Mouse (Mus musculus): ENCODE results near the gene Krt77.

The Krt77 gene

GRCm38 (mm10) chr15:101869431-101869830 lies at the start of gene Krt77:
Gene Krt77, minus strand, starts transcription at chr15:101869705.
- no peak for DNase-seq (ENCODE audit: low spot score)

GRCm38 (mm10) chr15:101916072-101916471 lies 46.6 kb upstream of the Krt77 start:
- no peak for DNase-seq (ENCODE audit: low spot score)

GRCm38 (mm10) chr15:101904849-101905248 lies 35.3 kb upstream of the Krt77 start:
- no peak for DNase-seq (ENCODE audit: low spot score)

- no peak for DNase-seq (ENCODE audit: low spot score)
Measured at GRCm38 (mm10) chr15:101902171-101903149, 33.0 kb upstream of the Krt77 start.

- no peak for DNase-seq (ENCODE audit: low spot score)
Measured at GRCm38 (mm10) chr15:101895216-101895615, 25.7 kb upstream of the Krt77 start.

- DNase-seq (ENCODE audit: low spot score): no peak
Measured at GRCm38 (mm10) chr15:101892820-101893219, 23.3 kb upstream of the Krt77 start, which contains the start of gene Krt76. Gene Krt76, minus strand, starts transcription at chr15:101892920.

- no peak for DNase-seq (ENCODE audit: low spot score)
Measured at GRCm38 (mm10) chr15:101879776-101880175, 10.3 kb upstream of the Krt77 start.

- no peak for DNase-seq (ENCODE audit: low spot score)
Measured at GRCm38 (mm10) chr15:101878041-101878440, 8.5 kb upstream of the Krt77 start.

- DNase-seq (ENCODE audit: low spot score): no peak
Measured at GRCm38 (mm10) chr15:101874383-101874782, 4.9 kb upstream of the Krt77 start.

GRCm38 (mm10) chr15:101873231-101873630 lies 3.7 kb upstream of the Krt77 start:
- DNase-seq (ENCODE audit: low spot score): no peak

GRCm38 (mm10) chr15:101866754-101867153 lies 2.8 kb downstream of the Krt77 start:
- no peak for DNase-seq (ENCODE audit: low spot score)

- no peak for DNase-seq (ENCODE audit: low spot score)
Measured at GRCm38 (mm10) chr15:101860421-101861130, 8.9 kb downstream of the Krt77 start.

GRCm38 (mm10) chr15:101859735-101860170 lies 9.8 kb downstream of the Krt77 start:
- DNase-seq (ENCODE audit: low spot score): no peak

GRCm38 (mm10) chr15:101858673-101859425 lies 10.7 kb downstream of the Krt77 start:
- no peak for DNase-seq (ENCODE audit: low spot score)

- DNase-seq (ENCODE audit: low spot score): no peak
Measured at GRCm38 (mm10) chr15:101856696-101857095, 12.8 kb downstream of the Krt77 start.

GRCm38 (mm10) chr15:101855732-101856131 lies 13.8 kb downstream of the Krt77 start:
- DNase-seq (ENCODE audit: low spot score): no peak

- DNase-seq (ENCODE audit: low spot score): no peak
Measured at GRCm38 (mm10) chr15:101854294-101854693, 15.2 kb downstream of the Krt77 start.

- DNase-seq (ENCODE audit: low spot score): no peak
Measured at GRCm38 (mm10) chr15:101852571-101852970, 16.9 kb downstream of the Krt77 start.

- no peak for DNase-seq (ENCODE audit: low spot score)
Measured at GRCm38 (mm10) chr15:101850694-101851093, 18.8 kb downstream of the Krt77 start, which contains the start of gene Krt1. Gene Krt1, minus strand, starts transcription at chr15:101850794.

- DNase-seq (ENCODE audit: low spot score): no peak
Measured at GRCm38 (mm10) chr15:101845971-101846403, 23.5 kb downstream of the Krt77 start.

- DNase-seq (ENCODE audit: low spot score): no peak
Measured at GRCm38 (mm10) chr15:101843192-101843591, 26.3 kb downstream of the Krt77 start.

GRCm38 (mm10) chr15:101834784-101835328 lies 34.6 kb downstream of the Krt77 start:
- DNase-seq (ENCODE audit: low spot score): no peak
